Mouse (Mus musculus): ENCODE results near the gene Kcnh1. TPM values are rescaled to one million over a fixed set of nuclear protein-coding genes. Genes with fewer than 3 reads are reported as not detected.

Kcnh1 gene
- polyA plus RNA-seq, 1 experiment from 2014 or later = 0.04 TPM

- H3K36me3 ChIP-seq (ENCODE audit: control insufficient read depth, insufficient read depth, low read length) = no peaks in the 10 kb centered on the region
- no peak for ATAC-seq (replicated peaks; ENCODE audit: low FRiP score)
- H3K4me3 ChIP-seq (ENCODE audit: low read depth, low read length) = no peak overlapping the region
- H3K27me3 ChIP-seq (replicated peaks; ENCODE audit: control insufficient read depth, insufficient read depth, low read length) = no peaks in the 10 kb centered on the region
- no peak for DNase-seq (ENCODE audit: low spot score)
- H3K27ac ChIP-seq (ENCODE audit: low read depth, low read length) = no peak overlapping the region
- H3K9me3 ChIP-seq (ENCODE audit: control insufficient read depth, low read length) = no peaks in the 10 kb centered on the region
- no peak overlapping the region for H3K4me2 ChIP-seq
- 72% methylated on average over 3 of the region's 3 CpGs for WGBS
- H3K9ac ChIP-seq (ENCODE audit: low read depth, low read length) = no peak overlapping the region
- no peaks in the 10 kb centered on the region for H3K4me1 ChIP-seq (replicated peaks; ENCODE audit: control insufficient read depth, insufficient read depth, low read length)
Observed at GRCm38 (mm10) chr1:192284340-192284739, 93.8 kb downstream of the Kcnh1 start.

DNA sequence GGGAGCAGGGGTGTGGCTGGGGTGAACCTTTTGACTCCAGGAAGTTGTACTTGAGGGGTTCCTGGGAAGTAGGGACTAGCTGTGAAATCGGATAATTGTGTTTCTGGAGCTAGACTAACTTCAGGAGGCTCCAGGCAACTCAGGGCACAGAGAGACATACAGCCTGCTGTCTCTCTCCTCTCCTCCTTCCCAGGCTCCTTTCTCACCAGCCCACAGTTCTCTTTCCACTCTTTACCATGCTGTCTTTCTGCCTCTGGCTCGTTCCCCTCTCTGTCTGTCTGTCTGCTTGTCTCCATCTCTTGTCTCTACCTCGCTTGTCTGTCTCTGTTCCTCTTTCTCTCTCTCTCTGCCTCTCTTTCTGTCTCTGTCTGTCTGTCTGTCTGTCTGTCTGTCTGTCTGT is 94.4 kb downstream of the Kcnh1 start:
- no peaks in the 10 kb centered on the region for H3K27me3 ChIP-seq (replicated peaks; ENCODE audit: control insufficient read depth, insufficient read depth, low read length)
- H3K4me1 ChIP-seq (replicated peaks; ENCODE audit: control insufficient read depth, insufficient read depth, low read length) = no peaks in the 10 kb centered on the region
- H3K9me3 ChIP-seq (ENCODE audit: control insufficient read depth, low read length) = no peaks in the 10 kb centered on the region
- H3K27ac ChIP-seq (ENCODE audit: low read depth, low read length) = no peak overlapping the region
- ATAC-seq (replicated peaks; ENCODE audit: low FRiP score) (no peak), DNase-seq (ENCODE audit: low spot score) (no peak)
- no peaks in the 10 kb centered on the region for H3K36me3 ChIP-seq (ENCODE audit: control insufficient read depth, insufficient read depth, low read length)
- 46% methylated on average over 3 of the region's 3 CpGs for WGBS
- no peak overlapping the region for H3K4me2 ChIP-seq
- no peak overlapping the region for H3K9ac ChIP-seq (ENCODE audit: low read depth, low read length)
- H3K4me3 ChIP-seq (ENCODE audit: low read depth, low read length) = no peak overlapping the region

DNA sequence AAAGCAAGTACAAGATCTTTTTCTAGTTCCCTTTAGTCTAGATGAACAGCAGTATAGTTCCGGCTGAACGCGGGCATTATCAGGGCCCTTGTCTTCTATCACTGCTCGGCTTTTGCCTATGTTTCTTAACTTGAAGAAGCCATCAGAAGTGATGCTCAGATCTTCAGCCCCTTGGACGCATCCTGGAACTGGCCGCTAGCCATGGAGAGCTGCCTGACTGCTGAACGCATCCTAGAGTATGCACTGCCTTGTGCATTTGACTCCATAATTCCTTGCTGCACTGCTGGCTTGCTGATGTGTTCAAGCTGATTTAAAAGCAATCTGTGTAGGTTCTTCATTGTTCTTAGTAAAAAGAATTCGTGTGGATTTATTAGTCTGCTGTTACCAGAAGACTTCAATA is 97.9 kb downstream of the Kcnh1 start:
- no peak overlapping the region for H3K4me3 ChIP-seq (ENCODE audit: low read depth, low read length)
- H3K36me3 ChIP-seq (ENCODE audit: control insufficient read depth, insufficient read depth, low read length) = no peaks in the 10 kb centered on the region
- no peak overlapping the region for H3K4me2 ChIP-seq
- ATAC-seq (replicated peaks; ENCODE audit: low FRiP score) = no peak
- no peaks in the 10 kb centered on the region for H3K27me3 ChIP-seq (replicated peaks; ENCODE audit: control insufficient read depth, insufficient read depth, low read length)
- H3K9ac ChIP-seq (ENCODE audit: low read depth, low read length) = no peak overlapping the region
- no peaks in the 10 kb centered on the region for H3K4me1 ChIP-seq (replicated peaks; ENCODE audit: control insufficient read depth, insufficient read depth, low read length)
- H3K9me3 ChIP-seq (ENCODE audit: control insufficient read depth, low read length) = no peaks in the 10 kb centered on the region
- WGBS = 85% methylated on average over 8 of the region's 8 CpGs
- H3K27ac ChIP-seq (ENCODE audit: low read depth, low read length) = no peak overlapping the region
- no peak for DNase-seq (ENCODE audit: low spot score)

DNA sequence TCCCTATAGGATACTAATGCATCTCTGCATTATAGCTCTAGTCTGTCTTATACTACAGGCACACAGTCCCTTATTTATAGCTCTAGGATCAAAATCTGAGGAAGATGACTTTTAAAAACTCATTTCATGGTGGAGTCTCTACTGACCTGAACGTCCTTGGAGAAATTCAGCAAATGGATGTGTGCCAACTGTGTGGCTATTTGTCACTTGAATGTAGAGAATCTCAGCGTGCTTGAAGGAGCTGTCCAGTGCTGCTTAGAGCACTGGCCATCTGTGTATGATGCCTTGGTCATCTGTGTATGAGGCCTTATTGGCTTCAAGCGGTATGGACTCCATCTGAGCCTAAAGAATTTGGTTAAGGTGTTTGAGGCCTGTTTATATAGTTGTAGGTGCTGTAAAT is 100.7 kb downstream of the Kcnh1 start:
- Histone ChIP-seq H3K4me2 (no peak overlapping the region), H3K27me3 (replicated peaks; ENCODE audit: control insufficient read depth, insufficient read depth, low read length) (no peaks in the 10 kb centered on the region), H3K9ac (ENCODE audit: low read depth, low read length) (no peak overlapping the region), H3K4me1 (replicated peaks; ENCODE audit: control insufficient read depth, insufficient read depth, low read length) (no peaks in the 10 kb centered on the region), H3K4me3 (ENCODE audit: low read depth, low read length) (no peak overlapping the region), H3K9me3 (ENCODE audit: control insufficient read depth, low read length) (no peaks in the 10 kb centered on the region), H3K27ac (ENCODE audit: low read depth, low read length) (no peak overlapping the region), H3K36me3 (ENCODE audit: control insufficient read depth, insufficient read depth, low read length) (no peaks in the 10 kb centered on the region)
- DNase-seq (ENCODE audit: low spot score) (no peak), ATAC-seq (replicated peaks; ENCODE audit: low FRiP score) (no peak)
- 57% methylated on average over 3 of the region's 3 CpGs for WGBS

DNA sequence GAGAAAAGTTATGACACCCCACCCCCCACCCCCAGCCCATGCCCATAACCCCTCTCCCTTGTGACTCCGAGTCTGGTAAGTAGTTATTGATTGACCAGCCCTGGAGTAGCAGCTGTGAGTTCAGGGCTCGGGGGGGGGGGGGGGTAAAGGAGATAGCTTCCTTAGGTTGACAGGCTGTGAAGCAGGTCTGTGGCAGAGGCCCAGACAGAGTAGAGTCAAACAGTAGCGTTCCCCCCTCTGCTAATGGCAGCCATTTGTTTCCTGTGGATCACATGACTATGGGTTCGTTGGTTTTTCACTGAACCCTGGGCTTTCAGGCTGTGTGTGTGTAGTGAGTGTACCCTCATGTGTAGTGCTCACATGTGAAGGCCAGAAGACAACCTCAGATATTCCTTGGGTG is 102.8 kb downstream of the Kcnh1 start:
- H3K27me3 ChIP-seq (replicated peaks; ENCODE audit: control insufficient read depth, insufficient read depth, low read length) = no peaks in the 10 kb centered on the region
- H3K27ac ChIP-seq (ENCODE audit: low read depth, low read length) = no peak overlapping the region
- H3K9ac ChIP-seq (ENCODE audit: low read depth, low read length) = no peak overlapping the region
- no peaks in the 10 kb centered on the region for H3K36me3 ChIP-seq (ENCODE audit: control insufficient read depth, insufficient read depth, low read length)
- H3K9me3 ChIP-seq (ENCODE audit: control insufficient read depth, low read length) = no peaks in the 10 kb centered on the region
- WGBS = 47% methylated on average over 4 of the region's 4 CpGs
- no peak overlapping the region for H3K4me3 ChIP-seq (ENCODE audit: low read depth, low read length)
- no peak for DNase-seq (ENCODE audit: low spot score)
- no peaks in the 10 kb centered on the region for H3K4me1 ChIP-seq (replicated peaks; ENCODE audit: control insufficient read depth, insufficient read depth, low read length)
- no peak overlapping the region for H3K4me2 ChIP-seq
- no peak for ATAC-seq (replicated peaks; ENCODE audit: low FRiP score)

DNA sequence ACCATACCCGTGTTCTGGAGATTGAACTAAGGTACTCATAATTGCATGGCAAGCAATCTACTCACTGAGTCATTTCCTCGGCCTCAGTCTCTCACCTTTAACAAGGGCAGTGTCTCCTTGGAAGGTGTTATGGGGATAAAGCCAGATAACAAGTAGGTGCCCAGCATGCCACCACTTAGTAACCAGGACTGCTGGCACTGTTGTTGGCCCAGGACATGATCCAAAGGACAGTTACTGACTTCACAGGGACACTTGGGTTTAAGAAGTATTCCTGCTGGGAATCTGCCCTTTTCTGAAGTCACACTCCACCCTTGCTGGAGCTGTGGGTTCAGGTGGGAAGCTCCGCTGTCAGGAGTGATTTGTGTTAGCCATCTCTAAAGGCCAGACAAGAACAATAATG is 103.3 kb downstream of the Kcnh1 start:
- Histone ChIP-seq H3K4me1 (replicated peaks; ENCODE audit: control insufficient read depth, insufficient read depth, low read length) (no peaks in the 10 kb centered on the region), H3K9me3 (ENCODE audit: control insufficient read depth, low read length) (no peaks in the 10 kb centered on the region), H3K27ac (ENCODE audit: low read depth, low read length) (no peak overlapping the region), H3K4me3 (ENCODE audit: low read depth, low read length) (no peak overlapping the region), H3K27me3 (replicated peaks; ENCODE audit: control insufficient read depth, insufficient read depth, low read length) (no peaks in the 10 kb centered on the region), H3K4me2 (no peak overlapping the region), H3K36me3 (ENCODE audit: control insufficient read depth, insufficient read depth, low read length) (no peaks in the 10 kb centered on the region), H3K9ac (ENCODE audit: low read depth, low read length) (no peak overlapping the region)
- no peak for DNase-seq (ENCODE audit: low spot score)
- no peak for ATAC-seq (replicated peaks; ENCODE audit: low FRiP score)
- 80% methylated on average over 3 of the region's 3 CpGs for WGBS

DNA sequence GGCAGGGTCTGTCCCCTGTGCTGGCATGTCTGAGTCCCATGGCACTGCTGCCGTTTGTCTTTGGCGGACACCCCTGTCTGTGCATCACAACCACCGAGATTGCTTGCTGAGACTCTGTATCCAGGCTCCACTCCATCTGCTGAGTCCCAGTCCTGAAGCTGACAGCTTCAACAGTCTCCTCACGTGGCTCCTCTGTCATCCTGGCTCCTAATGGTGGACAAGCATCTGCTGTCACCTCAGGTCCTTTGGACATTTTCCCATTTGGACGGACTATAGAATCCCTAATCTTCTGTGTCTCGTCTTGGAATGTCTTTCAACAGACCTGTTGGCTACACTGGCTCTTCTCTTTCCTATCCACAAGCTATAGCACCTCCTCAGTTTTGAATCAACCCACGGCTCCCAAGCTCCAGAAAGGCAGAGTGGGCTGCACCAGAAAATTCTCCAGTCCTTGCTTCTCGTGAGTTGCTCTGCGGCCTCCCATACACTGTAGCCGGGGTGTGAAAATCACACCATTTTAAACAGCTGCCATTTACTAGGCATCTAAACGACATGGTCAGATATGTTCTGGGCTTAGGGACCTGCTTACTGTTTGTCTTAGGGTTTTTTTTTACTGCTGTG is 104.8 kb downstream of the Kcnh1 start:
- ATAC-seq (replicated peaks; ENCODE audit: low FRiP score) (no peak), DNase-seq (ENCODE audit: low spot score) (no peak)
- Histone ChIP-seq H3K9me3 (ENCODE audit: control insufficient read depth, low read length) (no peaks in the 10 kb centered on the region), H3K36me3 (ENCODE audit: control insufficient read depth, insufficient read depth, low read length) (no peaks in the 10 kb centered on the region), H3K4me1 (replicated peaks; ENCODE audit: control insufficient read depth, insufficient read depth, low read length) (no peaks in the 10 kb centered on the region), H3K27ac (ENCODE audit: low read depth, low read length) (no peak overlapping the region), H3K27me3 (replicated peaks; ENCODE audit: control insufficient read depth, insufficient read depth, low read length) (no peaks in the 10 kb centered on the region), H3K9ac (ENCODE audit: low read depth, low read length) (no peak overlapping the region), H3K4me2 (no peak overlapping the region), H3K4me3 (ENCODE audit: low read depth, low read length) (no peak overlapping the region)
- 78% methylated on average over 11 of the region's 11 CpGs for WGBS

DNA sequence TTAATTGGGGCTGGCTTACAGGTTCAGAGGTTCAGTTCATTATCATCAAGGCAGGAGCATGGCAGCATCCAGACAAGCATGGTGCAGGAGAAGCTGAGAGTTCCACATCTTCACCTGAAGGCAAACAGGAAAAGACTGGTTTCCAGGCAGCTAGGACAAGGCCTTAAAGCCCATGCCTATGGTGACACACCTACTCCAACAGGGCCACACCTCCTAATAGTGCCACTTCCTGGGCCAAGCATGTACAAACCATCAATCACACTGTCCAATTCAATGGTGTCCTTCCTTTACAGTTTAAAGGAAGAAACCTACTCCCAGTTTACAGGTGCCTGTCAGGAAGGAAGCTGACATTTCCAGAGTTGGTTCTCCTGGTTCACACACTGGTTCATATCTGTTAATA is 105.3 kb downstream of the Kcnh1 start:
- Histone ChIP-seq H3K4me3 (ENCODE audit: low read depth, low read length) (no peak overlapping the region), H3K4me2 (no peak overlapping the region), H3K4me1 (replicated peaks; ENCODE audit: control insufficient read depth, insufficient read depth, low read length) (no peaks in the 10 kb centered on the region), H3K9me3 (ENCODE audit: control insufficient read depth, low read length) (no peaks in the 10 kb centered on the region), H3K27ac (ENCODE audit: low read depth, low read length) (no peak overlapping the region), H3K9ac (ENCODE audit: low read depth, low read length) (no peak overlapping the region), H3K36me3 (ENCODE audit: control insufficient read depth, insufficient read depth, low read length) (no peaks in the 10 kb centered on the region), H3K27me3 (replicated peaks; ENCODE audit: control insufficient read depth, insufficient read depth, low read length) (no peaks in the 10 kb centered on the region)
- ATAC-seq (replicated peaks; ENCODE audit: low FRiP score) (no peak), DNase-seq (ENCODE audit: low spot score) (no peak)

- H3K36me3 ChIP-seq (ENCODE audit: control insufficient read depth, insufficient read depth, low read length) = no peaks in the 10 kb centered on the region
- no peak overlapping the region for H3K4me2 ChIP-seq
- no peaks in the 10 kb centered on the region for H3K9me3 ChIP-seq (ENCODE audit: control insufficient read depth, low read length)
- H3K4me3 ChIP-seq (ENCODE audit: low read depth, low read length) = no peak overlapping the region
- no peak for DNase-seq (ENCODE audit: low spot score)
- H3K27ac ChIP-seq (ENCODE audit: low read depth, low read length) = no peak overlapping the region
- no peaks in the 10 kb centered on the region for H3K4me1 ChIP-seq (replicated peaks; ENCODE audit: control insufficient read depth, insufficient read depth, low read length)
- H3K27me3 ChIP-seq (replicated peaks; ENCODE audit: control insufficient read depth, insufficient read depth, low read length) = no peaks in the 10 kb centered on the region
- no peak for ATAC-seq (replicated peaks; ENCODE audit: low FRiP score)
- WGBS = 73% methylated on average over 5 of the region's 5 CpGs
- H3K9ac ChIP-seq (ENCODE audit: low read depth, low read length) = no peak overlapping the region
Observed at GRCm38 (mm10) chr1:192297481-192298128, 107.0 kb downstream of the Kcnh1 start.

Measured in liver, embryonic 11.5 days (tissue).